Mouse (Mus musculus) kidney, embryonic 15.5 days (tissue): Measurements from ENCODE around the gene Acsl6. TPM values are rescaled to one million over a fixed set of nuclear protein-coding genes. Genes with fewer than 3 reads are reported as not detected.
"Not testable (repeated sequence)": the region's sequence is repeated elsewhere in the genome, so short reads cannot be mapped to it uniquely, and the experiment has no call there.

Experiments
- ATAC-seq: fragments of 200-750 bp; cut with Nextera tagmentation; replicated peaks from 2 replicates; pipeline ENCODE4 v1.8.0; 2017; ENCODE audit warnings: moderate TSS enrichment; ENCODE audit not compliant: low FRiP score
- H3K27ac ChIP-seq: fragments of 300-500 bp; sonication (generic); 2 replicates; pipeline ENCODE4 v1.5.1; 2015; ENCODE audit warnings: mild to moderate bottlenecking, inconsistent platforms
- H3K27me3 ChIP-seq: fragments of 300-500 bp; sonication (generic); 2 replicates; pipeline ENCODE4 v1.6.1; 2015; ENCODE audit warnings: inconsistent platforms
- H3K36me3 ChIP-seq: fragments of 300-500 bp; sonication (generic); 2 replicates; pipeline ENCODE4 v1.6.1; 2015; ENCODE audit warnings: inconsistent platforms
- H3K4me1 ChIP-seq: fragments of 300-500 bp; sonication (generic); 2 replicates; pipeline ENCODE4 v1.6.1; 2015; ENCODE audit warnings: inconsistent platforms
- H3K4me2 ChIP-seq: fragments of 300-500 bp; sonication (generic); 2 replicates; pipeline ENCODE4 v1.6.1; 2015; ENCODE audit warnings: moderate library complexity, mild to moderate bottlenecking, inconsistent platforms
- H3K4me3 ChIP-seq: fragments of 300-500 bp; sonication (generic); replicated peaks from 2 replicates; pipeline ENCODE4 v1.5.1; 2015; ENCODE audit warnings: mild to moderate bottlenecking, inconsistent platforms
- H3K9ac ChIP-seq: fragments of 300-500 bp; sonication (generic); 2 replicates; pipeline ENCODE4 v1.6.1; 2015; ENCODE audit warnings: mild to moderate bottlenecking, inconsistent platforms
- H3K9me3 ChIP-seq: fragments of 300-500 bp; sonication (generic); replicated peaks from 2 replicates; pipeline ENCODE4 v1.6.1; 2016; ENCODE audit warnings: inconsistent platforms
- WGBS: fragments of 180-500 bp; shearing (Covaris S2); methylation state at CpG from one replicate; pipeline ENCODE4 v1.1.7; 2015; ENCODE audit warnings: mixed read lengths; 5-methylcytosine and 5-hydroxymethylcytosine counted together
- polyA plus RNA-seq: library from polyadenylated mRNA; unstranded; fragments of >200 nt; fragmentation: Nextera tagmentation; extraction: Ambion mirVana; gene quantifications from 2 replicates; pipeline ENCODE4 v1.2.1, GENCODE M21; 2015

Acsl6 gene
- polyA plus RNA-seq, 1 experiment from 2014 or later = 0.70 TPM

GRCm38 (mm10) chr11:54351704-54352103 is 48.1 kb downstream of the Acsl6 start:
- no peaks in the 10 kb centered on the region for H3K36me3 ChIP-seq
- H3K4me1 ChIP-seq = no peaks in the 10 kb centered on the region
- H3K27me3 ChIP-seq = no peaks in the 10 kb centered on the region
- no peak overlapping the region for H3K4me3 ChIP-seq
- no peak overlapping the region for H3K4me2 ChIP-seq
- no peak overlapping the region for H3K9ac ChIP-seq
- WGBS = 67% methylated on average over 5 of the region's 5 CpGs
- H3K27ac ChIP-seq = no peak overlapping the region
- H3K9me3 ChIP-seq = no peaks in the 10 kb centered on the region
- no peak for ATAC-seq

- Histone ChIP-seq H3K36me3 (no peaks in the 10 kb centered on the region), H3K27ac (no peak overlapping the region), H3K4me2 (no peak overlapping the region), H3K9me3 (no peaks in the 10 kb centered on the region), H3K9ac (no peak overlapping the region), H3K4me3 (no peak overlapping the region), H3K27me3 (no peaks in the 10 kb centered on the region), H3K4me1 (no peaks in the 10 kb centered on the region)
- ATAC-seq = no peak
- WGBS = 21% methylated on average over 8 of the region's 8 CpGs
Observed at GRCm38 (mm10) chr11:54353121-54353576, 49.6 kb downstream of the Acsl6 start.

DNA sequence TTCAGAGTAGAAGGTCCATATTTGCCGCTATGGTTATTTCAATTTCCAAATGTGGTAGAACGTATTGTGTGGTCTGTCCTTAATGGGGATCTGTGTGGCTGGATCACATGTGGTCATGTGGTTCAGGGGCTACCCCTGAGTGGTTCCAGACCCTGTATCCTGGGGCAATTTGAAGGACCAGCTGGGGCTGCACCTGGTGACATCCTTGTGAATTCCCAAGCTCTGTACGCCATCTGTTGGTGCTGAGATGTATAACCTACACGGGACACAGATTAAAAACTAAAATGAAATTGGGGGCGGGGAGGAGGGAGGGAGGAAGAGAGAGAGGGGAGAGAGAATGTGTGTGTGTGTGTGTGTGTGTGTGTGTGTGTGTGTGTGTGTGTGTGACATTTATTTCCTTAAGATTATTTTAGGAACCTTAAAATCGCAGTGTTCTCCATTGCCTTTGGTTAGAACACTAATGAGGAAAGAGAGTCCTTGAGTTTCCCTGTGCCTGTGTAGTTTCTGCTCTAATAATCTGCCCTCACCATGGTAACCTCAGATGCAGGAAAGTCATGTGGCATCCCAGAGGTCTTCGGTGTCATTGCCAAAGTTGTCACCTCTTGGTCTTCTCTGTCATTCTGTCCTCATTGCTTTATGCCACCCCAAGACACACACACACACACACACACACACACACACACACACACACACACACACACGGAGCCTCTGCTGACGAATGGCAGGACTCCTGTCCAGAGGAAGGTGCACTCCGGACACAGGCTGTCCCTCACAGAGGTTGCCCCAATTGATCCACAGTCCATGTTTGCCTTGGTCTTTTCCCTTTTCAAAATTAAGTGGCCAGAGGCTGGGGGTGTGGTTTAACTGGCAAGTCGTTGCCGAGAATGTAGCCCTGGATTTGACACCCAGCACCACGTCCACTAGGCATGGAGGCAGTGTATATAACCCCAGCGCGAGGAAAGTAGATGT is 51.3 kb downstream of the Acsl6 start:
- no peaks in the 10 kb centered on the region for H3K9me3 ChIP-seq

DNA sequence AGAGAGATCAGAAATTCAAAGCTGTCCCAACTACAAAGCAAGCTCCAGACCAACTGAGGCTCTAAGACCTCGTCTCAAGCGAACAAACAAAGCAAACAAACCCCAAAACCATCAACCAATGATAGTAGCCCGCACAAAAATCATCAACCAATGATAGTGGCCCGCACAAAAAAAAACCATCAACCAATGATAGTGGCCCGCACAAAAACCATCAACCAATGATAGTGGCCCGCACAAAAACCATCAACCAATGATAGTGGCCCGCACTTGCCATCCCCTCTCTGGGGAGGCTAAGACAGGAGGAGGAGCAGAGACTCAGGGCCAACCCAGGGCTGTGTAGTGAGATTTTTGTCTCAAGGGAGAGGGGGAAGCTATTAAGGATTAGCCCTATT is 52.0 kb downstream of the Acsl6 start:
- no peak for ATAC-seq
- Histone ChIP-seq H3K27ac (no peak overlapping the region), H3K9me3 (no peaks in the 10 kb centered on the region), H3K9ac (no peak overlapping the region), H3K27me3 (no peaks in the 10 kb centered on the region), H3K4me2 (no peak overlapping the region), H3K4me3 (no peak overlapping the region), H3K36me3 (no peaks in the 10 kb centered on the region), H3K4me1 (no peaks in the 10 kb centered on the region)
- WGBS = 70% methylated on average over 7 of the region's 7 CpGs

More for the DNA sequence above, 51.3 kb downstream of the Acsl6 start:
- H3K4me3 ChIP-seq = no peak overlapping the region
- H3K4me2 ChIP-seq = no peak overlapping the region
- H3K27ac ChIP-seq = no peak overlapping the region
- ATAC-seq = no peak
- H3K27me3 ChIP-seq = no peaks in the 10 kb centered on the region
- 61% methylated on average over 15 of the region's 15 CpGs for WGBS
- H3K36me3 ChIP-seq = no peaks in the 10 kb centered on the region
- no peaks in the 10 kb centered on the region for H3K4me1 ChIP-seq
- no peak overlapping the region for H3K9ac ChIP-seq

- Histone ChIP-seq H3K27ac (no peak overlapping the region), H3K4me1 (no peaks in the 10 kb centered on the region), H3K36me3 (no peaks in the 10 kb centered on the region), H3K4me3 (no peak overlapping the region), H3K4me2 (no peak overlapping the region), H3K9me3 (no peaks in the 10 kb centered on the region), H3K9ac (no peak overlapping the region), H3K27me3 (no peaks in the 10 kb centered on the region)
- WGBS = 65% methylated on average over 4 of the region's 4 CpGs
- ATAC-seq = no peak
Observed at GRCm38 (mm10) chr11:54356676-54357075, 53.1 kb downstream of the Acsl6 start.

- no peak for ATAC-seq
- Histone ChIP-seq H3K27me3 (no peaks in the 10 kb centered on the region), H3K36me3 (no peaks in the 10 kb centered on the region), H3K4me2 (no peak overlapping the region), H3K4me3 (no peak overlapping the region), H3K4me1 (no peaks in the 10 kb centered on the region), H3K27ac (no peak overlapping the region), H3K9ac (no peak overlapping the region), H3K9me3 (no peaks in the 10 kb centered on the region)
Observed at GRCm38 (mm10) chr11:54372553-54372952, 69.0 kb downstream of the Acsl6 start.

GRCm38 (mm10) chr11:54390386-54390785 is 86.8 kb downstream of the Acsl6 start:
- WGBS = 57% methylated on average over 8 of the region's 8 CpGs
- Histone ChIP-seq H3K4me2 (no peak overlapping the region), H3K27me3 (no peaks in the 10 kb centered on the region), H3K27ac (no peak overlapping the region), H3K4me1 (no peaks in the 10 kb centered on the region), H3K4me3 (no peak overlapping the region), H3K36me3 (no peaks in the 10 kb centered on the region), H3K9ac (no peak overlapping the region), H3K9me3 (no peaks in the 10 kb centered on the region)
- ATAC-seq = no peak

GRCm38 (mm10) chr11:54391326-54391725 is 87.7 kb downstream of the Acsl6 start:
- ATAC-seq = no peak
- H3K27me3 ChIP-seq = no peaks in the 10 kb centered on the region
- 86% methylated on average over 4 of the region's 4 CpGs for whole genome bisulfite sequencing

DNA sequence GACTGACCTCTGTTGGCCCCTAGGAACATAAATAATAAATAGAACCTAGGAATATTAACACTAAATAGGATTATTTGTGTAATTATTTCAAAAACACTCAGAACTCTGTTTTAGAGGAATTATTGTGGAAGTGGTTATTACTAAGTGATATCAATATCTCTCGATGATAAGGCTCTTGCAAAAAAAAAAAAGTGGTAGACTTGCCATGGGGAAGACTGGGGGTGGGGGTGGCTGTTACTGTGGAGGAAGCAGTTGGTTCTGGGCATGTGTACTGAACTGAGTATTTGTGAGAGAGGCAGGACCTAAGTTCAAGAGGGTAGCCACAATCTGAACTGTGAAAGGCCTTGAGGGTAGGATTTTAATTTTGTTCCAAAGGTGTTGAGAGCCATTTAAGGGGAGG is 93.1 kb downstream of the Acsl6 start:
- 89% methylated on average over 1 of the region's 1 CpGs for WGBS
- H3K4me1 ChIP-seq = no peaks in the 10 kb centered on the region
- H3K9me3 ChIP-seq = no peaks in the 10 kb centered on the region
- no peak overlapping the region for H3K4me3 ChIP-seq
- no peaks in the 10 kb centered on the region for H3K36me3 ChIP-seq
- no peak overlapping the region for H3K4me2 ChIP-seq
- no peak overlapping the region for H3K9ac ChIP-seq
- no peaks in the 10 kb centered on the region for H3K27me3 ChIP-seq
- no peak overlapping the region for H3K27ac ChIP-seq
- ATAC-seq = no peak

More at GRCm38 (mm10) chr11:54391326-54391725, 87.7 kb downstream of the Acsl6 start:
- H3K4me3 ChIP-seq = no peak overlapping the region
- H3K9me3 ChIP-seq = no peaks in the 10 kb centered on the region
- H3K27ac ChIP-seq = no peak overlapping the region
- no peaks in the 10 kb centered on the region for H3K36me3 ChIP-seq
- no peak overlapping the region for H3K4me2 ChIP-seq
- no peaks in the 10 kb centered on the region for H3K4me1 ChIP-seq
- H3K9ac ChIP-seq = no peak overlapping the region

DNA sequence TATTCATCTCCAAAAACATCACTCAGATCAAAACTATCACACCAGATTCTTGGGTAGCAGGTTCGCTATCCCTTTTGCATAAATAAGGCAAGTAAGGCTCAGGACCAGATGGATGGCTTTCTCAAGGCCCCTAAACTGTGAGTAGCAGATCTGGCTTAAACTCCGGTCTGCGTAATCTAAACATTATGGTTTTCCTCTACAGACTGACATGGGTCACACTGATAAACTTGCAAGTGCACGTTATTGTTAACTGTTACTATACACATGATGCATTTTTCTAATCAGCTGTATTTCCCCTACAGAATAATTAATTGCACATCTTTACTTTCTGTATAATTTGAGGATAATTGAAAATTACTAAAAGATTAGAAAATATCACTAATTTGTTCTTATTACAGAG is 94.5 kb downstream of the Acsl6 start:
- Histone ChIP-seq H3K27me3 (no peaks in the 10 kb centered on the region), H3K4me1 (no peaks in the 10 kb centered on the region), H3K4me2 (no peak overlapping the region), H3K27ac (no peak overlapping the region), H3K4me3 (no peak overlapping the region), H3K9ac (no peak overlapping the region), H3K36me3 (no peaks in the 10 kb centered on the region), H3K9me3 (no peaks in the 10 kb centered on the region)
- 74% methylated on average over 4 of the region's 4 CpGs for WGBS
- no peak for ATAC-seq

GRCm38 (mm10) chr11:54400803-54401202 is 97.2 kb downstream of the Acsl6 start:
- H3K27ac ChIP-seq, H3K4me3 ChIP-seq, H3K36me3 ChIP-seq, H3K9me3 ChIP-seq, ATAC-seq, H3K27me3 ChIP-seq, H3K9ac ChIP-seq, H3K4me2 ChIP-seq, H3K4me1 ChIP-seq: not testable (repeated sequence)
- 92% methylated on average over 20 of the region's 20 CpGs for WGBS

DNA sequence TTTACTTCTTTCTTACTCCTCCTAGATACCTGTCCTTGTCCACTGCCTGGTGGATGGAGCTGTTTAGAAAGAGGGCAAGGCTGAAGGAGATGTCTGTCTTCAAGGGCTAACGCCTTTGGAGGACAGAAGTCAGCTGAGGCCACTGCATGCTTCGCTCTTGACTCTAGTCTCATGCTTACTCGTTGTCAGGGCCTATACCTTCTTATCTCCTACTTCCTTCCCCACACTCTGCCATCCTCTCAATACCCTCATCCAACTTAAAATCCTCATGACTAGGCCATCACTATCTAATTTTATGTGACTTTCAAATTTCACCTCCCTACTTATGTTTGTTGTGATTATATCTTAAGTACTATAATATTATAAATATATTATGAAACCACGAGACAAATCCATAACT is 101.3 kb downstream of the Acsl6 start:
- no peak overlapping the region for H3K4me2 ChIP-seq
- H3K36me3 ChIP-seq = no peaks in the 10 kb centered on the region
- H3K27ac ChIP-seq = no peak overlapping the region
- H3K4me3 ChIP-seq = no peak overlapping the region
- H3K4me1 ChIP-seq = no peaks in the 10 kb centered on the region
- no peaks in the 10 kb centered on the region for H3K9me3 ChIP-seq
- no peak for ATAC-seq
- WGBS = 87% methylated on average over 4 of the region's 4 CpGs
- no peaks in the 10 kb centered on the region for H3K27me3 ChIP-seq
- no peak overlapping the region for H3K9ac ChIP-seq
